Mouse (Mus musculus): Measurements from ENCODE around the gene Gphb5. TPM values are rescaled to one million over a fixed set of nuclear protein-coding genes. Genes with fewer than 3 reads are reported as not detected.
"Not testable (repeated sequence)": the region's sequence is repeated elsewhere in the genome, so short reads cannot be mapped to it uniquely, and the experiment has no call there.

The Gphb5 gene
- not detected in 2 replicates for polyA plus RNA-seq (2015; fragmentation: Nextera tagmentation; extraction: Ambion mirVana)

- Histone ChIP-seq H3K27me3 (no peaks in the 10 kb centered on the region), H3K4me3 (replicated peaks) (no peak within 1 kb of the TSS), H3K4me2 (replicated peaks) (no peak within 1 kb of the TSS), H3K9ac (replicated peaks) (no peak within 1 kb of the TSS), H3K4me1 (replicated peaks) (no peaks in the 10 kb centered on the region), H3K36me3 (no peaks in the 10 kb centered on the region), H3K9me3 (no peaks in the 10 kb centered on the region), H3K27ac (no peak within 1 kb of the TSS)
- WGBS: 92% methylated on average over 4 of the region's 4 CpGs
- no peak for ATAC-seq
These were observed at the start of gene Gphb5 for GRCm38 (mm10) chr12:75416681-75417080. TSS of gene Gphb5 (minus strand) at chr12:75416781.

DNA sequence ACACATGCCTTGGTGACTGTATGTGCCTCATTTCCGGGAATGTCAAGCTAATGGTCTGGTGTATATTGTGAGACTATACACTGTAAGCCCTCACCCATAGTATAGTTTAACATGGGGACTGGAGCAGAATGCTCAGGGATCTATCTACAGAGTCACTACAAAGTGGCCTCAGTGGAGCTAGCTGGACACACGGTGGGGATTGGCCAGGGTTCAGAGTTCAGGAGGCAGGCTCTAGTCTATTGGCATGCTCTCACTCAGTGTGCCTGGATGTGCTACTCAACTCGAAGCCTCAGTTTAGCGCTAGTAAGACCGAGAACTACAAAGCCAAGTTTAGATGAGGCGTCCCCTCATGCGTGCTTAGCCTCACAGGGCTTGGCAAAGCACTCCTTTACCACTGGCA, 49.6 kb upstream of the Gphb5 start:
- no peak for ATAC-seq
- H3K27me3 ChIP-seq: no peaks in the 10 kb centered on the region
- H3K4me3 ChIP-seq (replicated peaks): no peak overlapping the region
- WGBS: 91% methylated on average over 7 of the region's 7 CpGs
- no peaks in the 10 kb centered on the region for H3K9me3 ChIP-seq
- 0 out of 2 replicates have a peak, but pooled peaks cover 4% of the 10 kb centered on the region for H3K4me1 ChIP-seq (replicated peaks)
- H3K36me3 ChIP-seq: peaks cover 69% of the 10 kb centered on the region
- H3K9ac ChIP-seq (replicated peaks): no peak overlapping the region
- no peak overlapping the region for H3K27ac ChIP-seq
- H3K4me2 ChIP-seq (replicated peaks): no peak overlapping the region

GRCm38 (mm10) chr12:75464016-75464769, 47.6 kb upstream of the Gphb5 start:
- H3K27me3 ChIP-seq: no peaks in the 10 kb centered on the region
- H3K36me3 ChIP-seq: peaks cover 84% of the 10 kb centered on the region
- H3K4me2 ChIP-seq (replicated peaks): no peak overlapping the region
- H3K27ac ChIP-seq: no peak overlapping the region
- peak; percentile 69; the same call in 1 of the 2 replicates for ATAC-seq
- H3K4me3 ChIP-seq (replicated peaks): no peak overlapping the region
- H3K9me3 ChIP-seq: no peaks in the 10 kb centered on the region
- 78% methylated on average over 9 of the region's 9 CpGs for WGBS
- H3K9ac ChIP-seq (replicated peaks): no peak overlapping the region
- H3K4me1 ChIP-seq (replicated peaks): no peaks in the 10 kb centered on the region

DNA sequence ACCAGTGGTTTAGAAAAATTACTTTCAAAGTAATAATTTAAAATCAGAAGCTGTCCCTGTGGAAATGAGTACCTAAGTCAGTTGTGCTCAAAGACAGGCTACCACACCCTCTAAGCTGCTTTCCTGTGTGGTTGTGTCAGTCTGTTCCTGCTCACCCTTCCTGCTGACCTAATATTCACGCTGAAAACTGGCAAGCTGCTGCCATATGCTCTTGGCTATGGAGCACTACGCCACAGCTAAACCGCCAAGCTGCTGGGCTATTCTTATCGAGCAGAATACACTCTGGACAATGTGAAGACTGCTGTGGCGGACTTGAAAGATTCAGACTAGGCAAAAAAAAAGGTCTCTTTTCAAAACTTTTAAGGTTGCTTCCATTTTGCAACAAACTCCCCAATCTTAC, 44.0 kb upstream of the Gphb5 start:
- H3K27ac ChIP-seq: no peak overlapping the region
- no peak overlapping the region for H3K4me3 ChIP-seq (replicated peaks)
- WGBS: 91% methylated on average over 5 of the region's 5 CpGs
- H3K9me3 ChIP-seq: no peaks in the 10 kb centered on the region
- peaks cover 73% of the 10 kb centered on the region for H3K36me3 ChIP-seq
- no peak overlapping the region for H3K9ac ChIP-seq (replicated peaks)
- H3K4me1 ChIP-seq (replicated peaks): no peaks in the 10 kb centered on the region
- no peak overlapping the region for H3K4me2 ChIP-seq (replicated peaks)
- no peak for ATAC-seq
- no peaks in the 10 kb centered on the region for H3K27me3 ChIP-seq

- Histone ChIP-seq H3K27me3 (no peaks in the 10 kb centered on the region), H3K4me1 (replicated peaks) (no peaks in the 10 kb centered on the region), H3K36me3 (peaks cover 64% of the 10 kb centered on the region), H3K9me3 (no peaks in the 10 kb centered on the region), H3K4me2 (replicated peaks) (no peak overlapping the region), H3K9ac (replicated peaks) (no peak overlapping the region), H3K27ac (no peak overlapping the region), H3K4me3 (replicated peaks) (no peak overlapping the region)
- 88% methylated on average over 5 of the region's 5 CpGs for WGBS
- ATAC-seq: no peak
These were observed 43.1 kb upstream of the Gphb5 start for GRCm38 (mm10) chr12:75459656-75460055.

GRCm38 (mm10) chr12:75453441-75453840, 36.9 kb upstream of the Gphb5 start:
- no peak for ATAC-seq
- no peak overlapping the region for H3K27ac ChIP-seq
- H3K9ac ChIP-seq (replicated peaks): no peak overlapping the region
- H3K9me3 ChIP-seq: no peaks in the 10 kb centered on the region
- no peaks in the 10 kb centered on the region for H3K27me3 ChIP-seq
- H3K4me1 ChIP-seq (replicated peaks): no peaks in the 10 kb centered on the region
- peaks cover 53% of the 10 kb centered on the region for H3K36me3 ChIP-seq
- H3K4me2 ChIP-seq (replicated peaks): no peak overlapping the region
- WGBS: 94% methylated on average over 6 of the region's 6 CpGs
- H3K4me3 ChIP-seq (replicated peaks): no peak overlapping the region

DNA sequence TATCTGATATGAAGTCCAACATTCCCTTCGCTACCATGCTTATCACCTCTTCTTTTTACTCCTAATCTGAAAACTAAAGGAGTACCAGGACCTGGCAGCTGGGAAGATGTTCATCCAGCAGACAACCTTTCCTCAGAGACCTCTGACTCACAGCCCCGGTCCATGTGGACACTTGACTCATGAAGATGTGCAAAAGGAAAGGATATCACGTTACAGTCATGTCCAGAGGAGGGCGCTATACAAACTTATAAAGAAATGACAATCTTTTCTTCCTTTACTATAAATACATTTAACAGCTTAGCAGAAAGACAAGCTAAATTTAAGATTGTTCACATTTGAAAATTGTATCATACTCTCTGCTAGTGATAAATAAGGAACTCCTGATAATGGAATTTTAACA, 36.4 kb upstream of the Gphb5 start:
- H3K27me3 ChIP-seq: no peaks in the 10 kb centered on the region
- H3K9ac ChIP-seq (replicated peaks): no peak overlapping the region
- peaks cover 49% of the 10 kb centered on the region for H3K36me3 ChIP-seq
- no peaks in the 10 kb centered on the region for H3K4me1 ChIP-seq (replicated peaks)
- ATAC-seq: no peak
- no peaks in the 10 kb centered on the region for H3K9me3 ChIP-seq
- H3K4me3 ChIP-seq (replicated peaks): no peak overlapping the region
- WGBS: 82% methylated on average over 4 of the region's 4 CpGs
- H3K27ac ChIP-seq: no peak overlapping the region
- H3K4me2 ChIP-seq (replicated peaks): no peak overlapping the region

GRCm38 (mm10) chr12:75450592-75450991, 34.0 kb upstream of the Gphb5 start:
- Histone ChIP-seq H3K27ac (no peak overlapping the region), H3K4me3 (replicated peaks) (no peak overlapping the region), H3K4me1 (replicated peaks) (no peaks in the 10 kb centered on the region), H3K27me3 (no peaks in the 10 kb centered on the region), H3K36me3 (peaks cover 41% of the 10 kb centered on the region), H3K9me3 (no peaks in the 10 kb centered on the region), H3K4me2 (replicated peaks) (no peak overlapping the region), H3K9ac (replicated peaks) (no peak overlapping the region)
- 97% methylated on average over 8 of the region's 8 CpGs for WGBS
- ATAC-seq: no peak

DNA sequence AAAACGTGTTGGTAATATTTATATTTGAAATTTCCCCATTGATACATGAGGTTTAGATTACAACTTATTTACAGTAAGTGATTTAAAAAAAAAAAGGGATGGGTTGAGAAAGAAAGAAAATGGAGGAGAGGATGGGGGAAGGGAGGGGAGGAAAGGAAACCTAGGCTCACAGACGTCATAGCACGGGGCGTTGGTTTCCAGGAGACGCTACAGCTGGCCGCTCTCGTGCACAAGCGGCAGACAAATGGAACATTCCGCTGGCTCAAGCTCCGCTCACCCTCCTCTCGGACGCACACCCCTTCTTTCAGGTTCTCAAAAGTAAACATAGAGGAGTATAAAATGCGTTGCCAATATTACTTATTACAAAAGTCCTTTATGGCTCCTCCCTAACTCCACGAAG, 33.4 kb upstream of the Gphb5 start:
- Histone ChIP-seq H3K4me3 (replicated peaks) (no peak overlapping the region), H3K9ac (replicated peaks) (no peak overlapping the region), H3K4me1 (replicated peaks) (no peaks in the 10 kb centered on the region), H3K4me2 (replicated peaks) (no peak overlapping the region), H3K36me3 (peaks cover 41% of the 10 kb centered on the region), H3K9me3 (no peaks in the 10 kb centered on the region), H3K27me3 (no peaks in the 10 kb centered on the region), H3K27ac (no peak overlapping the region)
- WGBS: 77% methylated on average over 14 of the region's 14 CpGs
- no peak for ATAC-seq

DNA sequence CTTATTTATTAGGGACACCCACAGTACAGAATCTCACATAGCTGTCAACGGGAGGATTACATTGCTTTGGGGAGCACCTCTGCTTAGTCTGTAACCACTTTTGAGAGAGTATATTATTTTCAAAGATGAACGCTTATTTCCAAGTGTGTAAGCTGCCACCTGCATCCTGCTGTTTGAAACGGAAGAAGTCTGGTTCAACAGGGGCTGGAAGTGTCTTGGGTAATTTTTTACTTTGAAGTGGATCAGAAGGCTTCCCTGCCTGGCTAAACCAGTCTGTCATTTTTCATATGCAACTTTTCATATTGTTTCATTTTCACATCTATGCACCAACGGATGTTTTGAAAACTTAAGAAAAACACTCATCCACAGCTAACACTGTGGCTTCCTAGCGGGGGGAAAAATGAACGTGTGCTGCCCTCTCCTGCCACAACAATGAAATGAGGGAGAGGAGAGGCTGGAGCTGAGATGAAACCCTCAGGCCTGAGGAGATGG, 32.9 kb upstream of the Gphb5 start:
- ATAC-seq: no peak

GRCm38 (mm10) chr12:75448921-75449320, 32.3 kb upstream of the Gphb5 start:
- no peak for ATAC-seq
- Histone ChIP-seq H3K27me3 (no peaks in the 10 kb centered on the region), H3K4me3 (replicated peaks) (no peak overlapping the region), H3K4me2 (replicated peaks) (no peak overlapping the region), H3K27ac (no peak overlapping the region), H3K36me3 (peaks cover 41% of the 10 kb centered on the region), H3K9ac (replicated peaks) (no peak overlapping the region), H3K9me3 (no peaks in the 10 kb centered on the region), H3K4me1 (replicated peaks) (no peaks in the 10 kb centered on the region)
- WGBS: 90% methylated on average over 5 of the region's 5 CpGs

More for the DNA sequence above, 32.9 kb upstream of the Gphb5 start:
- no peak overlapping the region for H3K4me3 ChIP-seq (replicated peaks)
- no peak overlapping the region for H3K27ac ChIP-seq
- H3K27me3 ChIP-seq: no peaks in the 10 kb centered on the region
- no peak overlapping the region for H3K4me2 ChIP-seq (replicated peaks)
- H3K4me1 ChIP-seq (replicated peaks): no peaks in the 10 kb centered on the region
- H3K9ac ChIP-seq (replicated peaks): no peak overlapping the region
- WGBS: 81% methylated on average over 6 of the region's 6 CpGs
- H3K36me3 ChIP-seq: peaks cover 41% of the 10 kb centered on the region
- no peaks in the 10 kb centered on the region for H3K9me3 ChIP-seq

GRCm38 (mm10) chr12:75446245-75446644, 29.7 kb upstream of the Gphb5 start:
- no peak overlapping the region for H3K4me3 ChIP-seq (replicated peaks)
- H3K4me1 ChIP-seq (replicated peaks): no peaks in the 10 kb centered on the region
- 96% methylated on average over 7 of the region's 7 CpGs for WGBS
- H3K9ac ChIP-seq (replicated peaks): no peak overlapping the region
- H3K27me3 ChIP-seq: no peaks in the 10 kb centered on the region
- H3K36me3 ChIP-seq: peaks cover 20% of the 10 kb centered on the region
- no peak overlapping the region for H3K4me2 ChIP-seq (replicated peaks)
- 0 out of 2 replicates have a peak, but pooled peaks have one; percentile 19 for ATAC-seq
- no peaks in the 10 kb centered on the region for H3K9me3 ChIP-seq
- no peak overlapping the region for H3K27ac ChIP-seq

GRCm38 (mm10) chr12:75432400-75432799, 15.8 kb upstream of the Gphb5 start:
- not testable (repeated sequence) for H3K4me3 ChIP-seq (replicated peaks); H3K27me3 ChIP-seq; H3K9me3 ChIP-seq; H3K4me1 ChIP-seq (replicated peaks); H3K36me3 ChIP-seq; H3K9ac ChIP-seq (replicated peaks); H3K27ac ChIP-seq; ATAC-seq; H3K4me2 ChIP-seq (replicated peaks)
- WGBS: 78% methylated on average over 6 of the region's 6 CpGs

Measured in midbrain, embryonic 13.5 days (tissue).